Mouse (Mus musculus) neutrophil, adult 83 days (primary cell): ENCODE results near the gene Olfr633. TPM values are rescaled to one million over a fixed set of nuclear protein-coding genes. Genes with fewer than 3 reads are reported as not detected.

Experiments used
- total RNA-seq, 2 experiments: library from RNA; stranded (reverse); gene quantifications; one replicate each; pipeline ENCODE4 v1.2.4; 2023

Gene Olfr633
- not detected for total RNA-seq

DNA sequence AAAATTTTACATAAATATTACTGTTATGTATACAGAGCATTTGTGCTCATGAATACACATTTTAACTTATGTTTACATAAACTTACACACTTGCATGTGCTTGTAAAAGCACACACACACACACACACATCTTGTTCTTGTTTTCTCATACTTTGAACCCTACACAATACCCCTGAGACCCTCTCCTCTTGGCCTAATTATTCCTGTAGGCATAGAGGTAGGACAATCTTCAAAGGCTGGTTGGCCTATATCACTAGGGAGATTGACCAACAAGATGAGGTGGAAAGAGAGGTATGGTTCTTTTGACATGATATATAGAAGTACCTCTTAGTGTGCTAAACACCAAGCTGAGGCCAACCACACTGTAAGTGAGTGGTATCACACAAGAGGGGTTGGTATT is at the start of gene Olfr633:
Olfr633 (plus strand) TSS at position 301 of the 400 bp plus-strand sequence.

GRCm38 (mm10) chr7:103903187-103903586 is 41.0 kb upstream of the Olfr633 start, which contains the start of gene Olfr65:
TSS of gene Olfr65 (plus strand) at chr7:103903487.

GRCm38 (mm10) chr7:103928525-103928924 is 15.7 kb upstream of the Olfr633 start, which contains the start of gene Olfr631:
TSS of gene Olfr631 (plus strand) at chr7:103928825.

DNA sequence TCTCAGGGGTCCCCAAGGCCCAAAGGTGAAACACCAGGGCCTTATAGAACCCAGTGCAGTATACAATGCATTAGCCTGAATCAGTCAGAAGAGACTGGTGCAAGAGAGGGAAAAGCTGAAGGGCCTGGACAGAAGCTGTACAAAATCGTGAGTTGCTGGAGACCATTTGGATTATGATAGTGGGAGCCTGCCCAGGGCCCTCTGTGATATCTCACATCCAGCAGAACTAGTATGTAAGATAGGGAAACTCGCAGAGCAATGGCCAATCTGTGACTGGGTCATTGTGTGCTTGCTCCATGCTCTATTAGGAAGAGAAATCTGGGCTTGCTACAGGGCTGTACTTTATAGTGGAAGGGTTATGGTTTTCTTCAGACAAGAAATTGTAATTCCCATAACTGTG is 10.0 kb upstream of the Olfr633 start, which contains the start of gene Olfr632:
Olfr632 (plus strand) TSS at position 84 of the 400 bp plus-strand sequence.

GRCm38 (mm10) chr7:103970852-103971251 is 26.6 kb downstream of the Olfr633 start, which contains the start of gene Olfr635:
TSS of gene Olfr635 (plus strand) at chr7:103971152.

GRCm38 (mm10) chr7:103998446-103998845 is 54.2 kb downstream of the Olfr633 start, which contains the start of gene Olfr638:
TSS of gene Olfr638 (plus strand) at chr7:103998746.

Other genes starting within 250 kb of the Olfr633 start
- not detected for gene Olfr243, start 229.8 kb upstream of the Olfr633 start, total RNA-seq
- gene Olfr628, start 214.1 kb upstream of the Olfr633 start, total RNA-seq = not detected
- gene Olfr629, start 199.5 kb upstream of the Olfr633 start, total RNA-seq = not detected
- not detected for gene Olfr630, start 187.1 kb upstream of the Olfr633 start, total RNA-seq
- not detected for gene Olfr69, start 172.8 kb upstream of the Olfr633 start, total RNA-seq
- not detected for gene Olfr68, start 164.7 kb upstream of the Olfr633 start, total RNA-seq
- gene Olfr67, start 152.6 kb upstream of the Olfr633 start, total RNA-seq = not detected
- 100 to 1,000 TPM in 1 of 2 experiments, 10 to 100 TPM in 1; 81.2 to 165 TPM for gene Hbb-bt, start 130.4 kb upstream of the Olfr633 start, total RNA-seq
- gene Hbb-bs, start 116.3 kb upstream of the Olfr633 start, total RNA-seq = 100 to 1,000 TPM; 331 to 680 TPM
- not detected for gene Hbb-bh2, start 103.9 kb upstream of the Olfr633 start, total RNA-seq
- not detected for gene Hbb-bh1, start 101.3 kb upstream of the Olfr633 start, total RNA-seq
- gene Hbb-y, start 91.2 kb upstream of the Olfr633 start, total RNA-seq = not detected
- not detected for gene Olfr66, start 58.2 kb upstream of the Olfr633 start, total RNA-seq
- gene Olfr64, start 50.0 kb upstream of the Olfr633 start, total RNA-seq = not detected
- gene Olfr65, start 41.0 kb upstream of the Olfr633 start, total RNA-seq = not detected
- gene Olfr631, start 15.6 kb upstream of the Olfr633 start, total RNA-seq = not detected
- gene Olfr632, start 10.1 kb upstream of the Olfr633 start, total RNA-seq = not detected
- gene Olfr635, start 26.7 kb downstream of the Olfr633 start, total RNA-seq = not detected
- not detected for gene Olfr638, start 54.3 kb downstream of the Olfr633 start, total RNA-seq
- under 1 TPM; 0.07 to 0.09 TPM for gene Olfr639, start 72.9 kb downstream of the Olfr633 start, total RNA-seq
- not detected for gene Olfr640, start 81.1 kb downstream of the Olfr633 start, total RNA-seq
- not detected for gene Olfr641, start 91.0 kb downstream of the Olfr633 start, total RNA-seq
- not detected for gene Olfr642, start 108.2 kb downstream of the Olfr633 start, total RNA-seq
- gene 4930516K23Rik, start 117.0 kb downstream of the Olfr633 start, total RNA-seq = not detected
- gene Olfr644, start 127.4 kb downstream of the Olfr633 start, total RNA-seq = not detected
- gene Olfr645, start 141.0 kb downstream of the Olfr633 start, total RNA-seq = not detected
- under 1 TPM in 1 of 2 experiments, not detected in 1; 0.13 TPM for gene Olfr646, start 160.4 kb downstream of the Olfr633 start, total RNA-seq
- not detected for gene Ubqln5, start 185.4 kb downstream of the Olfr633 start, total RNA-seq
- gene Olfr643, start 193.0 kb downstream of the Olfr633 start, total RNA-seq = not detected
- not detected for gene Ubqln3, start 198.8 kb downstream of the Olfr633 start, total RNA-seq
- gene Ubqlnl, start 206.1 kb downstream of the Olfr633 start, total RNA-seq = not detected
- gene Olfm5, start 220.4 kb downstream of the Olfr633 start, total RNA-seq = not detected
- under 1 TPM; 0.13 to 0.22 TPM for gene Olfr648, start 239.0 kb downstream of the Olfr633 start, total RNA-seq